Mouse (Mus musculus) liver, embryonic 11.5 days (tissue): ENCODE results near the gene Chst11. TPM values are rescaled to one million over a fixed set of nuclear protein-coding genes. Genes with fewer than 3 reads are reported as not detected.

Source experiments
- ATAC-seq: fragments of 200-750 bp; cut with Nextera tagmentation; replicated peaks from 2 replicates; pipeline ENCODE4 v1.8.0; 2017; ENCODE audit warnings: moderate number of reproducible peaks, mild to moderate bottlenecking, moderate TSS enrichment, moderate library complexity; ENCODE audit not compliant: low FRiP score
- DNase-seq: peaks from one replicate; pipeline ENCODE4 v3.0.0-alpha.2; 2017; ENCODE audit warnings: low spot score
- H3K27ac ChIP-seq: fragments of 300-500 bp; sonication (generic); 2 replicates; pipeline ENCODE4 v1.5.1; 2014; ENCODE audit warnings: mild to moderate bottlenecking, low read depth, low read length, control low read depth
- H3K27me3 ChIP-seq: fragments of 300-500 bp; sonication (generic); replicated peaks from 2 replicates; pipeline ENCODE4 v1.6.1; 2014; ENCODE audit warnings: low read length, mixed read lengths; ENCODE audit not compliant: control insufficient read depth, insufficient read depth
- H3K36me3 ChIP-seq: fragments of 300-500 bp; sonication (generic); 2 replicates; pipeline ENCODE4 v1.6.1; 2014; ENCODE audit warnings: mild to moderate bottlenecking, low read length, moderate library complexity, mixed read lengths; ENCODE audit not compliant: control insufficient read depth, insufficient read depth
- H3K4me1 ChIP-seq: fragments of 300-500 bp; sonication (generic); replicated peaks from 2 replicates; pipeline ENCODE4 v1.6.1; 2014; ENCODE audit warnings: low read length, mixed read lengths; ENCODE audit not compliant: control insufficient read depth, insufficient read depth
- H3K4me2 ChIP-seq: fragments of 300-500 bp; sonication (generic); 2 replicates; pipeline ENCODE4 v1.6.1; 2014; ENCODE audit warnings: mild to moderate bottlenecking, control low read depth, moderate library complexity
- H3K4me3 ChIP-seq: fragments of 300-500 bp; sonication (generic); 2 replicates; pipeline ENCODE4 v1.5.1; 2014; ENCODE audit warnings: low read depth, low read length, control low read depth
- H3K9ac ChIP-seq: fragments of 300-500 bp; sonication (generic); 2 replicates; pipeline ENCODE4 v1.6.1; 2014; ENCODE audit warnings: low read depth, low read length, control low read depth
- H3K9me3 ChIP-seq: fragments of 300-500 bp; sonication (generic); 2 replicates; pipeline ENCODE4 v1.6.1; 2016; ENCODE audit warnings: low read length, inconsistent platforms, mixed read lengths; ENCODE audit not compliant: control insufficient read depth
- WGBS: fragments of 180-500 bp; shearing (Covaris S2); extraction: QIAGEN DNeasy Blood & Tissue Kit; methylation state at CpG from one replicate; pipeline ENCODE4 v1.1.7; 2014; 5-methylcytosine and 5-hydroxymethylcytosine counted together
- polyA plus RNA-seq: library from polyadenylated mRNA; unstranded; fragments of >200 nt; fragmentation: Nextera tagmentation; extraction: Ambion mirVana; gene quantifications from 2 replicates; pipeline ENCODE4 v1.2.1, GENCODE M21; 2014

Chst11 gene
- polyA plus RNA-seq, 1 experiment from 2014 or later: 2.9 TPM

DNA sequence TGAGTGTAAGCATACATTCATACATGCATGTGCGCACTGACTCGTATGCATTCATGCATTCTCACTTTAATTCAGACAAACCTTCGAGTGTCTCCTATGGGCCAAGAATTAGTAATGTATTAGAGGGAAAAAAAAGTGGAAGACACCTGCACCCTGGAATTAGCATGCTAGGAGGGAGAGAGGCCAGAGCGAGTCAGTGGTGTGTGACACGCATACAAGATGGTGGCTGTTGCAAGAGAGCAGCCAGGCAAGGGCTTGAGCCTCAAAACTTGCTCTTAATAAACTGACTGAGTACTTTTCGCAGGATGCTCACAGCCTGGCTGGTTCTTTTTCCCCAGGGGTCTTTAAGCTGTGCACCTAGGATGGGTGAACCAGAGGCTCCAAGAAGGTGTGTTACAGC is 199.8 kb downstream of the Chst11 start:
- Histone ChIP-seq H3K9me3 (no peaks in the 10 kb centered on the region), H3K36me3 (no peaks in the 10 kb centered on the region), H3K9ac (no peak overlapping the region), H3K4me3 (no peak overlapping the region), H3K4me2 (no peak overlapping the region), H3K27me3 (no peaks in the 10 kb centered on the region), H3K4me1 (peaks cover 36% of the 10 kb centered on the region), H3K27ac (no peak overlapping the region)
- 91% methylated on average over 6 of the region's 6 CpGs for WGBS
- DNase-seq (no peak), ATAC-seq (no peak)

DNA sequence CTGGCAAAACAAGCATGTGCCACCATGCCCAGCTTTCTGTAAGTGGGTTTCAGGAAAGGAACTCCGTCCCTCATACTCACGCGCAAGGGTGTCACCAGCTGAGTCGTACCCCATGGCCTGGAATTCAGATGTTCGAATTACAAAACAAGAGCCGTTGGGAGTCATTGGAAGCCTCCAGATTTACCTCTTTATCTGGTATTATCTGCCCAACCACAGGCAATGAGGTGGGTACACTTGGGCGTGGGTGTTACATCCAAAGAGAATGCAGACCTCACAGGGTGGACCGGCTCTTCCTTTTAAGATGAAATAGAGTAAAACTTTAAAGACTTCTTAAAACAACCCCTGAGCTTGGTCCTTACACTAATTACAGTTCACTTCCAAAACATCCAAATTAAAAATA is 200.9 kb downstream of the Chst11 start:
- H3K27ac ChIP-seq: no peak overlapping the region
- ATAC-seq (no peak), DNase-seq (no peak)
- no peak overlapping the region for H3K4me2 ChIP-seq
- H3K9ac ChIP-seq: no peak overlapping the region
- H3K4me1 ChIP-seq: peaks cover 36% of the 10 kb centered on the region
- 0 out of 2 replicates have a peak, but pooled peaks cover 3% of the 10 kb centered on the region for H3K9me3 ChIP-seq
- 78% methylated on average over 8 of the region's 8 CpGs for WGBS
- H3K4me3 ChIP-seq: no peak overlapping the region
- no peaks in the 10 kb centered on the region for H3K27me3 ChIP-seq
- no peaks in the 10 kb centered on the region for H3K36me3 ChIP-seq

DNA sequence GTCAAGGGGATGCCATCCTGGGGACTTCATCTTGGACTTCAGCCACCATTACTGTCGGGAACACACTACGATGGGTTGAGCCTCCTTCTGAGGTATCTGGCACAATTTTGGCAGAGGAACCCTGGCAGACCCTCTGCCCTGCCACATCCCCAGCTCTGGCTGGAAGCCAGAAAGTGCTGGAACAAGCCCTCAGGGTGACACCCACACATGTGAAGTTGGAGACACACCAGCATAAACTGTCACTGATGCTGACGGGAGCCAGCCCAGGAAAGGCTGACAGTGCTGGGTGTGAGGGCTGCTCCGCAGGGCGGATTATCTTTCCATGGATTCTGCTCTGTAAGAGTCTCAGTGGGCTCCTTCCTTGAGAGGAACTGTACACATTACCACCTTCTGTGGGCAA is 201.7 kb downstream of the Chst11 start:
- Histone ChIP-seq H3K36me3 (no peaks in the 10 kb centered on the region), H3K9ac (no peak overlapping the region), H3K4me3 (no peak overlapping the region), H3K4me1 (peaks cover 36% of the 10 kb centered on the region), H3K27ac (no peak overlapping the region), H3K9me3 (0 out of 2 replicates have a peak, but pooled peaks cover 3% of the 10 kb centered on the region), H3K27me3 (no peaks in the 10 kb centered on the region), H3K4me2 (no peak overlapping the region)
- ATAC-seq (no peak), DNase-seq (no peak)
- WGBS: 75% methylated on average over 5 of the region's 5 CpGs

DNA sequence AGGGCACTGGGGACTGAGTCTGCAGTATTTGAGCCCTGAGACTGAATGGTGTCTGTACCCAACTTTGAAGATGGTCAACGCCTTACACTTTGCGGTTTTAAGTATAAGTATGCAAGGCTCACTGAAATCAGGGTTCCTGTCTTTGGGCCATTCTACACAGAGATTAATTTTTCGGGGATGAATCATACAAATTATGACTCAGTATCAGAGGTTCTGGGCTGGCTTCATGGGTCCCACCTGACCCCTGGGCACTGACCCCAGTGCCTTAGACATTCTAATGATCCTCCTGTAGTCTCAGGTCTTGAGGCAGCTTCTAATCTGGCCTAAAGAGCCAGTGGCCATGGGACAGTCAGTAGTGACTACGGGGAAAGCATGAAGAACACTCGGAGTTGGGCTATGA is 203.8 kb downstream of the Chst11 start:
- H3K36me3 ChIP-seq: no peaks in the 10 kb centered on the region
- H3K9me3 ChIP-seq: 0 out of 2 replicates have a peak, but pooled peaks cover 3% of the 10 kb centered on the region
- no peak for ATAC-seq
- H3K4me2 ChIP-seq: no peak overlapping the region
- no peak overlapping the region for H3K27ac ChIP-seq
- DNase-seq: no peak
- H3K9ac ChIP-seq: no peak overlapping the region
- peaks cover 22% of the 10 kb centered on the region for H3K4me1 ChIP-seq
- H3K27me3 ChIP-seq: no peaks in the 10 kb centered on the region
- WGBS: 89% methylated on average over 5 of the region's 5 CpGs
- H3K4me3 ChIP-seq: no peak overlapping the region

DNA sequence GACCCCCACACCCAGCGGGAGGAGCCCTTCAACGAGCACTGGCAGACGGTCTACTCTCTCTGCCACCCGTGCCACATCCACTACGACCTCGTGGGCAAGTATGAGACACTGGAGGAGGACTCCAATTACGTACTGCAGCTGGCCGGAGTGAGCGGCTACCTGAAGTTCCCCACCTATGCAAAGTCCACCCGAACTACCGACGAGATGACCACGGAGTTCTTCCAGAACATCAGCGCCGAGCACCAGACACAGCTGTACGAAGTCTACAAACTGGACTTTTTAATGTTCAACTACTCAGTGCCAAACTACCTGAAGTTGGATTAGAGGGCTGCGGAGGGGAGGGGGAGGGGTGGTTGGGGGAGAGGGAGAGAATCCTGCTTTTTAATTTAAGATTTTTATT is 206.2 kb downstream of the Chst11 start:
- no peak for ATAC-seq
- Histone ChIP-seq H3K27me3 (no peaks in the 10 kb centered on the region), H3K27ac (no peak overlapping the region), H3K4me2 (no peak overlapping the region), H3K9me3 (0 out of 2 replicates have a peak, but pooled peaks cover 3% of the 10 kb centered on the region), H3K4me3 (no peak overlapping the region), H3K36me3 (no peaks in the 10 kb centered on the region), H3K4me1 (peaks cover 9% of the 10 kb centered on the region; the same call in 1 of the 2 replicates), H3K9ac (no peak overlapping the region)
- DNase-seq: no peak
- 92% methylated on average over 17 of the region's 17 CpGs for WGBS

- WGBS: 72% methylated on average over 6 of the region's 6 CpGs
- Histone ChIP-seq H3K4me1 (peaks cover 6% of the 10 kb centered on the region; the same call in 1 of the 2 replicates), H3K36me3 (no peaks in the 10 kb centered on the region), H3K4me3 (no peak overlapping the region), H3K27ac (no peak overlapping the region), H3K9me3 (0 out of 2 replicates have a peak, but pooled peaks cover 3% of the 10 kb centered on the region), H3K27me3 (no peaks in the 10 kb centered on the region), H3K9ac (no peak overlapping the region), H3K4me2 (no peak overlapping the region)
- ATAC-seq: no peak
- no peak for DNase-seq
Measured at GRCm38 (mm10) chr10:83191982-83192381, 206.7 kb downstream of the Chst11 start.

- 46% methylated on average over 11 of the region's 11 CpGs for WGBS
- no peak overlapping the region for H3K9ac ChIP-seq
- no peaks in the 10 kb centered on the region for H3K9me3 ChIP-seq
- peak; percentile 68 for DNase-seq
- no peak overlapping the region for H3K4me3 ChIP-seq
- H3K4me1 ChIP-seq: no peaks in the 10 kb centered on the region; the same call in 1 of the 2 replicates
- no peak overlapping the region for H3K4me2 ChIP-seq
- H3K36me3 ChIP-seq: no peaks in the 10 kb centered on the region
- H3K27ac ChIP-seq: no peak overlapping the region
- peak; percentile 38 for ATAC-seq
- H3K27me3 ChIP-seq: no peaks in the 10 kb centered on the region
Measured at GRCm38 (mm10) chr10:83197690-83198336, 212.5 kb downstream of the Chst11 start.

- ATAC-seq (no peak), DNase-seq (no peak)
- H3K27me3 ChIP-seq: no peaks in the 10 kb centered on the region
- H3K4me3 ChIP-seq: no peak overlapping the region
- H3K27ac ChIP-seq: no peak overlapping the region
- H3K9me3 ChIP-seq: no peaks in the 10 kb centered on the region
- H3K4me2 ChIP-seq: no peak overlapping the region
- no peaks in the 10 kb centered on the region; the same call in 1 of the 2 replicates for H3K4me1 ChIP-seq
- 53% methylated on average over 5 of the region's 5 CpGs for WGBS
- no peak overlapping the region for H3K9ac ChIP-seq
- no peaks in the 10 kb centered on the region for H3K36me3 ChIP-seq
Measured at GRCm38 (mm10) chr10:83198692-83199091, 213.4 kb downstream of the Chst11 start.

GRCm38 (mm10) chr10:83199290-83199689 is 214.0 kb downstream of the Chst11 start:
- no peak overlapping the region for H3K27ac ChIP-seq
- no peaks in the 10 kb centered on the region for H3K36me3 ChIP-seq
- no peak overlapping the region for H3K4me3 ChIP-seq
- DNase-seq (no peak), ATAC-seq (no peak)
- no peak overlapping the region for H3K4me2 ChIP-seq
- H3K9me3 ChIP-seq: no peaks in the 10 kb centered on the region
- no peaks in the 10 kb centered on the region for H3K27me3 ChIP-seq
- WGBS: 83% methylated on average over 9 of the region's 9 CpGs
- no peak overlapping the region for H3K9ac ChIP-seq
- no peaks in the 10 kb centered on the region; the same call in 1 of the 2 replicates for H3K4me1 ChIP-seq
